Mouse (Mus musculus) bone marrow macrophage, adult 2 months (primary cell): ENCODE results near the gene 6430571L13Rik. TPM values are rescaled to one million over a fixed set of nuclear protein-coding genes. Genes with fewer than 3 reads are reported as not detected.

Experiments used
- H3K27ac ChIP-seq: 2 replicates; pipeline ENCODE4 v1.5.1; 2012; ENCODE audit warnings: low read depth, low read length; ENCODE audit not compliant: insufficient read depth
- H3K4me1 ChIP-seq: 2 replicates; pipeline ENCODE4 v1.6.1; 2012; ENCODE audit warnings: low read length; ENCODE audit not compliant: control insufficient read depth, insufficient read depth
- H3K4me3 ChIP-seq: 2 replicates; pipeline ENCODE4 v1.5.1; 2012; ENCODE audit warnings: mild to moderate bottlenecking, low read length, moderate library complexity; ENCODE audit not compliant: insufficient read depth
- CTCF ChIP-seq: IDR thresholded peaks from 2 replicates; pipeline ENCODE4 v1.5.1; 2012; ENCODE audit warnings: low read depth, mild to moderate bottlenecking, low read length, moderate library complexity
- POLR2A ChIP-seq: IDR thresholded peaks from 2 replicates; pipeline ENCODE4 v1.6.1; 2012; ENCODE audit warnings: mild to moderate bottlenecking, low read depth, low read length, borderline replicate concordance
- polyA plus RNA-seq: library from polyadenylated mRNA; stranded (reverse); fragments of >200 nt; gene quantifications from 2 replicates; pipeline ENCODE4 v1.2.4, GENCODE M21; 2012; ENCODE audit not compliant: missing spikeins, insufficient read depth, insufficient read length

Gene 6430571L13Rik
- polyA plus RNA-seq, 1 experiment, result not detected

- Histone ChIP-seq H3K4me3 (no peak overlapping the region), H3K4me1 (peaks cover 30% of the 10 kb centered on the region), H3K27ac (no peak overlapping the region)
- TF ChIP-seq POLR2A, result no peak
- TF ChIP-seq CTCF, result no peak
Measured at GRCm38 (mm10) chr9:107315791-107316190, 24.6 kb upstream of the 6430571L13Rik start.

- H3K4me3 ChIP-seq, result no peak overlapping the region
- TF ChIP-seq CTCF (no peak), POLR2A (no peak)
- H3K27ac ChIP-seq, result no peak overlapping the region
- H3K4me1 ChIP-seq, result peaks cover 6% of the 10 kb centered on the region
Measured at GRCm38 (mm10) chr9:107322461-107323050, 17.8 kb upstream of the 6430571L13Rik start.

- TF ChIP-seq CTCF (no peak), POLR2A (no peak)
- Histone ChIP-seq H3K4me3 (no peak overlapping the region), H3K4me1 (peaks cover 6% of the 10 kb centered on the region), H3K27ac (no peak overlapping the region)
Measured at GRCm38 (mm10) chr9:107323558-107323957, 16.8 kb upstream of the 6430571L13Rik start.

- Histone ChIP-seq H3K27ac (no peak overlapping the region), H3K4me3 (no peak overlapping the region), H3K4me1 (peaks cover 6% of the 10 kb centered on the region)
- no peak for TF ChIP-seq POLR2A
- TF ChIP-seq CTCF, result no peak
Measured at GRCm38 (mm10) chr9:107324799-107325561, 15.4 kb upstream of the 6430571L13Rik start.

GRCm38 (mm10) chr9:107325904-107326303, 14.5 kb upstream of the 6430571L13Rik start:
- no peak overlapping the region for H3K27ac ChIP-seq
- no peak overlapping the region for H3K4me3 ChIP-seq
- TF ChIP-seq POLR2A (no peak), CTCF (no peak)
- peaks cover 6% of the 10 kb centered on the region for H3K4me1 ChIP-seq

- Histone ChIP-seq H3K4me1 (peaks cover 6% of the 10 kb centered on the region), H3K27ac (no peak overlapping the region), H3K4me3 (no peak overlapping the region)
Measured at GRCm38 (mm10) chr9:107327879-107328620, 12.4 kb upstream of the 6430571L13Rik start.

GRCm38 (mm10) chr9:107330791-107331190, 9.6 kb upstream of the 6430571L13Rik start:
- no peak overlapping the region for H3K27ac ChIP-seq
- no peaks in the 10 kb centered on the region for H3K4me1 ChIP-seq
- no peak overlapping the region for H3K4me3 ChIP-seq
- TF ChIP-seq CTCF (no peak), POLR2A (no peak)

More at GRCm38 (mm10) chr9:107327879-107328620, 12.4 kb upstream of the 6430571L13Rik start:
- TF ChIP-seq POLR2A (no peak), CTCF (no peak)

- Histone ChIP-seq H3K27ac (no peak overlapping the region), H3K4me1 (0 out of 2 replicates have a peak, but pooled peaks cover 1% of the 10 kb centered on the region), H3K4me3 (no peak overlapping the region)
- TF ChIP-seq POLR2A, result no peak
- no peak for TF ChIP-seq CTCF
Measured at GRCm38 (mm10) chr9:107333686-107334085, 6.7 kb upstream of the 6430571L13Rik start.

- Histone ChIP-seq H3K27ac (no peak overlapping the region), H3K4me1 (0 out of 2 replicates have a peak, but pooled peaks cover 4% of the 10 kb centered on the region), H3K4me3 (no peak overlapping the region)
- TF ChIP-seq POLR2A (no peak), CTCF (no peak)
Measured at GRCm38 (mm10) chr9:107334356-107334755, 6.0 kb upstream of the 6430571L13Rik start.

- TF ChIP-seq CTCF (no peak), POLR2A (no peak)
- H3K4me1 ChIP-seq, result 0 out of 2 replicates have a peak, but pooled peaks cover 4% of the 10 kb centered on the region
- no peak overlapping the region for H3K4me3 ChIP-seq
- no peak overlapping the region for H3K27ac ChIP-seq
Measured at GRCm38 (mm10) chr9:107335046-107335445, 5.4 kb upstream of the 6430571L13Rik start.
